Mouse (Mus musculus) liver, embryonic 12.5 days (tissue): ENCODE measurements around the gene Cryl1. TPM values are rescaled to one million over a fixed set of nuclear protein-coding genes. Genes with fewer than 3 reads are reported as not detected.

ENCODE experiments used
- ATAC-seq: fragments of 200-750 bp; cut with Nextera tagmentation; 2 replicates; pipeline ENCODE4 v1.8.0; 2017; ENCODE audit warnings: moderate number of reproducible peaks, mild to moderate bottlenecking, moderate library complexity
- H3K27ac ChIP-seq: fragments of 300-500 bp; sonication (generic); 2 replicates; pipeline ENCODE4 v1.5.1; 2016; ENCODE audit warnings: mild to moderate bottlenecking
- H3K27me3 ChIP-seq: fragments of 300-500 bp; sonication (generic); replicated peaks from 2 replicates; pipeline ENCODE4 v1.6.1; 2016; ENCODE audit warnings: mild to moderate bottlenecking, moderate library complexity
- H3K36me3 ChIP-seq: fragments of 300-500 bp; sonication (generic); 2 replicates; pipeline ENCODE4 v1.6.1; 2016; ENCODE audit warnings: mild to moderate bottlenecking, moderate library complexity
- H3K4me1 ChIP-seq: fragments of 300-500 bp; sonication (generic); 2 replicates; pipeline ENCODE4 v1.6.1; 2016
- H3K4me2 ChIP-seq: fragments of 300-500 bp; sonication (generic); 2 replicates; pipeline ENCODE4 v1.6.1; 2016; ENCODE audit warnings: mild to moderate bottlenecking, moderate library complexity
- H3K4me3 ChIP-seq: fragments of 300-500 bp; sonication (generic); 2 replicates; pipeline ENCODE4 v1.5.1; 2016; ENCODE audit warnings: mild to moderate bottlenecking, moderate library complexity
- H3K9ac ChIP-seq: fragments of 300-500 bp; sonication (generic); 2 replicates; pipeline ENCODE4 v1.6.1; 2016; ENCODE audit warnings: mild to moderate bottlenecking, moderate library complexity
- H3K9me3 ChIP-seq: fragments of 300-500 bp; sonication (generic); replicated peaks from 2 replicates; pipeline ENCODE4 v1.6.1; 2016; ENCODE audit warnings: mild to moderate bottlenecking, moderate library complexity
- WGBS: fragments of 180-500 bp; shearing (Covaris S2); methylation state at CpG from one replicate; pipeline ENCODE4 v1.1.7; 2016; ENCODE audit not compliant: insufficient replicate concordance; 5-methylcytosine and 5-hydroxymethylcytosine counted together
- polyA plus RNA-seq: library from polyadenylated mRNA; unstranded; fragments of >200 nt; fragmentation: Nextera tagmentation; extraction: Ambion mirVana; gene quantifications from 2 replicates; pipeline ENCODE4 v1.2.1, GENCODE M21; 2016

Cryl1 gene
- polyA plus RNA-seq, 1 experiment from 2014 or later: 7.2 TPM

DNA sequence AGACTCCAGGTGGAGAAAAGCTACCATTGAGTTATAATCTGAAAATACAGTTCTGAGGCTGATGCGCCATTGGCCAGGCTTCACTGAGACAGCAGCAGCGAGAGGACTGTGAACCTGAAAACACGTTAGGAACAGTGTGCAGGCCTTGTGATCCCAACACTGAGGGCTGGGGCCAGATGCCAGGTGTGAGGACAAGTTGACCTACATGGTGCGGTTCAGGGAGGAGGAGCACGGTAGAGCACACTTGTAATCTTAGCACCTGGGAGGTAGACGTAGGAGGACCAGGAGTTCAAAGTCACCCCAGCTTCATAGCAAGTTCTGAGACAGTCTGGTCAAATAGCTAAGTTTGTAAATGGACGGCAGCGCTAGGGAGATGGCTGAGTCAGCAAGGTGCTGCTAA is 139.0 kb downstream of the Cryl1 start:
- no peaks in the 10 kb centered on the region for H3K4me1 ChIP-seq
- whole genome bisulfite sequencing: 71% methylated on average over 8 of the region's 8 CpGs
- no peak overlapping the region for H3K27ac ChIP-seq
- no peak overlapping the region for H3K4me3 ChIP-seq
- H3K36me3 ChIP-seq: no peaks in the 10 kb centered on the region
- no peaks in the 10 kb centered on the region for H3K27me3 ChIP-seq
- ATAC-seq: no peak
- no peaks in the 10 kb centered on the region for H3K9me3 ChIP-seq
- H3K4me2 ChIP-seq: no peak overlapping the region
- no peak overlapping the region for H3K9ac ChIP-seq

DNA sequence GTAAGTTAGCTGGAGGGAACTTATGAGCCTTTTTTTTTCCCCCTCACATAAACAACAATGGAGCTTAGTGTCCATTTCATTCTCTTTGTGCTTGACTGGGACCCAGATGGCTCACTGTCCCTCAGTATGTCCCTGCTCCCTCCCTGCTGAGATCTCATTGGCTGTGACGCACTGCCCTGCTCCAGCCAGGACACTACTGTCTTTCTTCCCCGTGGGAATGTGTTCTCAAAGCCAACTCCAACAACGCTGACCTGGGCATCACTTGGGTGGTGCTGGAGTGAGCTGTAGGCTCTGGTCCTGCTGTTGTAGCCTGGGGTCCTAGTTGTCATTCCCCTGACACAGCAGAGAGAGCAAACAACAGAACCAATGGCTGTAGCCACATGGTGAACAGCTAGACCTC is 149.7 kb downstream of the Cryl1 start:
- no peaks in the 10 kb centered on the region for H3K36me3 ChIP-seq
- no peaks in the 10 kb centered on the region for H3K4me1 ChIP-seq
- WGBS: 58% methylated on average over 3 of the region's 3 CpGs
- H3K9ac ChIP-seq: no peak overlapping the region
- H3K4me2 ChIP-seq: no peak overlapping the region
- H3K4me3 ChIP-seq: no peak overlapping the region
- H3K27ac ChIP-seq: no peak overlapping the region
- no peaks in the 10 kb centered on the region for H3K27me3 ChIP-seq
- no peak for ATAC-seq
- no peaks in the 10 kb centered on the region for H3K9me3 ChIP-seq

DNA sequence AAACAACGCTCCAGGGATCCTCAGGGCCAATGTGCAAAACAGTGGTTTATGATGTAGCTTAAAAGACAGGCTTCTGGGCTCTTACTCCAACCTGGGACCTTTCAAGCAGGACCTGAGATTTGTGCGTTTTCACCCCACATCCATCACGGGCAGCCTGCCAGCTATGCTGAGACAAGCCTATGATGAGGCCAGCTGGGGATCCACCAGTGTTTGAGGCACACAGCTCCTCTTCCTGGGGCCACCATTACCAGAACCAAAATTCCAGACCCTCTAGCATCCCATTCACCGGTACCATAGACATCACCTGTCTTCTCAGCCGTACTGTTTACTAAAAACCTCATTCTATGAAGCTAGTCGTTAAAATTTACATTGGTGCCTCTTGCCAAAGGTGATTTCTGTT is 151.8 kb downstream of the Cryl1 start:
- whole genome bisulfite sequencing: 64% methylated on average over 6 of the region's 6 CpGs
- Histone ChIP-seq H3K27me3 (no peaks in the 10 kb centered on the region), H3K4me3 (no peak overlapping the region), H3K4me2 (no peak overlapping the region), H3K27ac (no peak overlapping the region), H3K36me3 (no peaks in the 10 kb centered on the region), H3K9me3 (no peaks in the 10 kb centered on the region), H3K4me1 (no peaks in the 10 kb centered on the region), H3K9ac (no peak overlapping the region)
- ATAC-seq: no peak

DNA sequence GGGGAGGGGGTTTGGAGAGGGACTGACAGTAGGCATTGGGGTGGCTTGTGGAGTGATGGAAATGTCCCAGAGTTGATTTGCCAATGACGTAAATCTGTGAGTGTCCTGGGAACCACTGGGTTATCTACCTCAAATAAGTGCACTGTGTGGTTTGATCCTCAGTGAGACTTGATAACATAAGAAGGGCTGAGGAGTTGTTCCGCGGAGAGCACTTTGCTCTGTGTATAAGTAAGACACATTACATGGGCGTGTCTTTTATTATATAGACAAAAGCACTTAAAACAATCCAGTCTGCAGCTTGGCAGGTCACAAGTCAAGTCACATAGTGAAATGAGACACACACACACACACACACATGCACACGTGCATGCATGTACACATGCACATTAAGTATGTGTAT is 155.4 kb downstream of the Cryl1 start:
- Histone ChIP-seq H3K4me3 (no peak overlapping the region), H3K27ac (no peak overlapping the region), H3K36me3 (no peaks in the 10 kb centered on the region), H3K4me1 (no peaks in the 10 kb centered on the region), H3K9me3 (no peaks in the 10 kb centered on the region), H3K4me2 (no peak overlapping the region), H3K27me3 (no peaks in the 10 kb centered on the region), H3K9ac (no peak overlapping the region)
- WGBS: 68% methylated on average over 5 of the region's 5 CpGs
- no peak for ATAC-seq

DNA sequence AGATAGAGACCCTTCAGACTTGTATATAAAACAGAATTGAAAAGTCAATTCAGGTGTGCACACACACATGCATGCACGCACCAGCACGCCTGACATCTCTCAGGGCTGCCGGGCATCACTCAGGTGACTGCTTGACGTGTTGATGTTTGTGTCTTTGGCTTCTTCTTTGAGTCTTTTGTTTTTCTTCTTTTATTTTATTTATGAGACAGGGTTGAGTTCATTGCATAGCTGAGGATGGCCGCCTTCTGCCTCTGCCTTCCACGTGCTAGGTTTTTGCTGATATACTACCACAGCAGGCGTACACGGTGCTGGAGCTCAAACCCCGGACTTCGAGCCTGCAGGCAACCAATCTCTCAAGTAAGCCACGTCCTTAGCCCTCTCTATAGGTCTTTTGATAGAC is 163.1 kb downstream of the Cryl1 start:
- no peak overlapping the region for H3K4me3 ChIP-seq
- no peaks in the 10 kb centered on the region for H3K4me1 ChIP-seq
- H3K4me2 ChIP-seq: no peak overlapping the region
- H3K9me3 ChIP-seq: no peaks in the 10 kb centered on the region
- no peak overlapping the region for H3K27ac ChIP-seq
- no peak overlapping the region for H3K9ac ChIP-seq
- no peaks in the 10 kb centered on the region for H3K27me3 ChIP-seq
- no peak for ATAC-seq
- no peaks in the 10 kb centered on the region for H3K36me3 ChIP-seq
- WGBS: 73% methylated on average over 11 of the region's 11 CpGs

DNA sequence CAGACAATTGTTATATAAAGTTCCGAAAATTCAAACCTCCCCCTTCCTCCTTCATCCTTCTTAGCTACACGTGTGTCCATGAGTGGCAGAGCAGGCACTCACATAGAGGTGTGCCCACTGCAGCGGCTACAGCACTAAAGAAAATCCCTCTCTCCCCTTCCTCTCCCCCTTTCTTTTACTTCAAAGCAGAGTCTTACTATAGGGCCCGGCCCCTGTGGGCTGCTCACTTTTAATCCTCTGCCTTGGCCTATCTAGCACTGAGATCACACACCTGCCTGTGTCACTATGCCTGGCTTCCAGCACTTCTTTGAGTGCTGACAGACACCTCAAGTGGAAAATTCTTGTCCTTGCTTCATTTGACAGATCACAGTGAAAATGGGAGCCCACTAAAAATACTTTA is 163.6 kb downstream of the Cryl1 start:
- no peaks in the 10 kb centered on the region for H3K27me3 ChIP-seq
- no peak for ATAC-seq
- H3K9me3 ChIP-seq: no peaks in the 10 kb centered on the region
- no peak overlapping the region for H3K27ac ChIP-seq
- H3K4me1 ChIP-seq: no peaks in the 10 kb centered on the region
- no peak overlapping the region for H3K9ac ChIP-seq
- 32% methylated on average over 4 of the region's 4 CpGs for WGBS
- H3K4me3 ChIP-seq: no peak overlapping the region
- H3K36me3 ChIP-seq: no peaks in the 10 kb centered on the region
- no peak overlapping the region for H3K4me2 ChIP-seq

DNA sequence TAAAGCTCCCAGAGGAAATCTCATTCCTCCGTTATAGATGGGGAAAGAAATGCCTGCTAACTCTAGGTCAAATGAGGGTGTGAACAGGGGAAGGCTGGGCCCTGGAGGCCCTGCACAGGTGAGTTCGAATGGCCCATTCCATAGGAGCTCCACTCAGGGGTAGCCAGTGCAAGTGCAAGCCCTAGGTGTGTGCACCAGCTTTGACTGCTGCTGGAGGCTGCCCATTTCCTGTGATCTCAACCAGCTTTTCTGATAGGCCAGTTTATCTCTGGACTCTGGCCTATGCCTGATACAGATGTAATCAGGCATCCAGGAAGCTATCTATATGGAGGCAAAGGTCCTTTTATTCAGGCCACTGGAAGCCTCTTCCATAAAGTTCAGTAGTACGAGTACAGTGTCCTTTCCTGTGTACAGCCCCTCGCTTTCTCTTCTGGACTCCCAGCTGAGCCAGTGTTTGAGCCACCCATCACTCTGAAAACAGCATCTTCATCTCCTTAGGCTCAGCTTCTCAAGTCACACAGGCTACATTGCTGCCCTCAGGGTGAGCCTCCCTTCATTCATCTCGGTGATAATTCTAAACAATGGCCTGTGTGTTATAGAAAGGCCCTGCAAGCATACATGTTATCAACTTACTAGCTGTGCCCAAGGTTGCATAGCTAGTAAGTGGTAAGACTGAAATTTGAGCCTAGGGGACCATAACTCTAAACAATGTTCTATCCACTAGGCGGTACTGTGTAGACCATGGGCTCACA is 167.9 kb downstream of the Cryl1 start:
- no peak overlapping the region for H3K4me2 ChIP-seq
- ATAC-seq: no peak
- WGBS: 64% methylated on average over 6 of the region's 6 CpGs

More for the DNA sequence above, 167.9 kb downstream of the Cryl1 start:
- Histone ChIP-seq H3K4me3 (no peak overlapping the region), H3K27me3 (no peaks in the 10 kb centered on the region), H3K9me3 (no peaks in the 10 kb centered on the region), H3K36me3 (no peaks in the 10 kb centered on the region), H3K4me1 (no peaks in the 10 kb centered on the region), H3K27ac (no peak overlapping the region), H3K9ac (no peak overlapping the region)

Other genes starting within 250 kb of the Cryl1 start
- 2.4 and 2.6 TPM in 2 replicates for gene Ift88, start 25.5 kb upstream of the Cryl1 start, polyA plus RNA-seq
- gene Il17d, start 126.2 kb upstream of the Cryl1 start, polyA plus RNA-seq: 0.68 and 1.4 TPM in 2 replicates
- gene Eef1akmt1, start 173.1 kb upstream of the Cryl1 start, polyA plus RNA-seq: 53.6 and 54.5 TPM in 2 replicates